Mouse (Mus musculus) A20 (cell line): ENCODE data around the gene Slc38a3.

Experiments
- DNase-seq: peaks from one replicate; pipeline ENCODE4 v3.0.0-alpha.2; 2011; ENCODE audit warnings: low read depth, low spot score

The Slc38a3 gene

DNA sequence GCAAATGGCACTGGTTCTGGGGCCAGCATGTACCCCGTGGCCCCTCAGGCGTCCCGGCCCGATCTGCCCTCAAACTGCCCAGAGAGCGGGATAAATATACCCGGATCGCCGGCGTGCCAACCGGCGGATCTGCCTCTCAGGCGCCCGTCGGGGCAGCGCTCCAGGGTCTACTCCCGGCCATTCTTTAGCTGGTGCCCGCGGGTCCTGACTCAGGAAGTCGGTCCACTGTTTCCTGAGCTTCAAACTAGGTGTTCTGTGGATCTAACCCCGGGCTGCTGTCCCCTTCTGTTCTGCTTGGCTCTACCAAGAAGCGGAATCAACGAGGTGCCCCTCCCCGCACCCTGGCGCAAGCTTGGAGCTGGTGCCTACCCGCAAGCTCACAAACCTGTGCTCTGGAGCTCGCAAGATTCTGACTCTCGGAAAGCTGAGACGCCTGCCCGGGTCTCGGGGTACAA is 2.6 kb downstream of the Slc38a3 start:
- DNase-seq = no peak

GRCm38 (mm10) chr9:107665308-107665707 is 4.0 kb downstream of the Slc38a3 start:
- no peak for DNase-seq

DNA sequence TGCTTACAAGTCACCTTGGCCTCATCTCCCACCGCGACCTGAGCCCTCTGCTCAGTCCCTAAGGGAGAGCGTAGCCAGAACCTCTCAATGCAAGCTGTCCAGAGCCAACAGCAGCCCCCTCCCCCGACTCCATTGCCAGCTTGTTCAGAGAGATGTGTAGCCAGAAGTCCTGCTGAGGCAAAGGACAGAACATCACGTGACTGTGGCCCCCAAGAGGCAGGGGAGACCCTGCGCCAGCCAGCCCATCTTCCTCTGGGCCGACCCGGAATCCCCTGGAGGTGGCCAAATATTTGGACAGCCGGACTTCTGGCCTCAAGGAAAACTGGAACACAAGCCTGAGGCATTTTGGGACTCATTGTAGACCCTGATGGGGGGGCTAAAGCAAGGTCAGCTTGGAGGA is 5.8 kb downstream of the Slc38a3 start:
- no peak for DNase-seq

DNA sequence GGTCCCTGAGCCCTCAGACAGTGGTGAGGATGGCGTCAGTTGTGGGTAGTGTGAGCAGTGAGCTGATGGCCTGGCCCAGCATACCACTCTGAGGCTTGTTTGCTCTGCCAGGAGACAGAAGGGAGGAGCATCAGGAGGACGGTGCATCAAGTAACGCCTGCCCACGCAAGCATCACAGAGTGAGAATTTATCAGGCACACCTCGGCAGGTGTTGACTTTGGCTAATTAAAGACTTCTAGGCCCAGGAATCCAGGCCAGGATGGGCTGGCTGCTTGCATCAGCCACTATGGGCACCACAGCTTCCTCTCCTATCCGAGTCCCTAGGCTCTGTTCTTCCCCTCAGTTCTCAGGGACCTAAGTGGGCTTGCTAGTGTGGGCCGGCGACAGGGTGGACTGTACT is 7.0 kb downstream of the Slc38a3 start:
- DNase-seq = no peak

GRCm38 (mm10) chr9:107660777-107661176 is 8.6 kb downstream of the Slc38a3 start:
- no peak for DNase-seq

- DNase-seq = no peak
These were observed 9.4 kb downstream of the Slc38a3 start for GRCm38 (mm10) chr9:107659961-107660360.

GRCm38 (mm10) chr9:107659551-107659950 is 9.8 kb downstream of the Slc38a3 start:
- DNase-seq = no peak

- DNase-seq = no peak
These were observed 11.2 kb downstream of the Slc38a3 start for GRCm38 (mm10) chr9:107658096-107658495.

DNA sequence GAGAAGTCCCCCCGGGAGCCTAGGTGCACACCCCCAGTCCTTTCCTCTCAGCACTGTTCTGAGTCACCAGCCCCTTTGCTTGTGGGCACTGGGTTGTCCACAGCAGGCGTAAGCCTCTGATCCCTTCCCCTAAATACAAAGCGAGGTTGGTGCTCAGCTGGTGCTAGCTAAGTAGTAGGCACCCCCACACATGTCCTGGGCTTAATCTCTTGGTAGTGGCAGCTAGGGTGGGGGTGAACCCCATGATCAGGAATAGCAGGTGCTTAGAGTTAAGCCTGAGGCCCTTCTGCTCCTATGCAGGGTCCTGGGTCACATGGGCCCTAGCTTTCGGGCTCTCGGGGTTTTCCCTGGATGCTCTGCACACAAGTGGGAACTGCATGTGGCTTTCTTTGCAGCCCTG is 12.2 kb downstream of the Slc38a3 start:
- no peak for DNase-seq

DNA sequence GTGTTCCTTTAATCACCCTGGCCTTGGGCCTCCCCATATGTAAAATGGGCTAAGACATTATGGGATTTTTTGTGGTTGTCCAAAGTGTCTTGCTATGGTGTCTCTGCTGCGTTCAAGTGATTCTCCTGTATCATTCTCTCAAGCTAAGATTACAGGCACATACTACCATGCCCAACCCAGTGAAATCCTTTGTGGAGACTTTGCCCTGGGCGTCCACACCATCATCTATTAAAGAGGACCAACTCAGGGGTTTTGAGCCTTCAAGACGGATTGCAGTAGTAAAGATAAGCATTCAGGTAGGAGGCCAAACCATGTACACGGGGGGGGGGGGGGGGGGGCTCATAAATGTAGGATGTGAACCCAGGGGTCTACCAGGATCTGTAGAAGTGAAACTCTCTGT is 14.7 kb downstream of the Slc38a3 start:
- DNase-seq = no peak

DNA sequence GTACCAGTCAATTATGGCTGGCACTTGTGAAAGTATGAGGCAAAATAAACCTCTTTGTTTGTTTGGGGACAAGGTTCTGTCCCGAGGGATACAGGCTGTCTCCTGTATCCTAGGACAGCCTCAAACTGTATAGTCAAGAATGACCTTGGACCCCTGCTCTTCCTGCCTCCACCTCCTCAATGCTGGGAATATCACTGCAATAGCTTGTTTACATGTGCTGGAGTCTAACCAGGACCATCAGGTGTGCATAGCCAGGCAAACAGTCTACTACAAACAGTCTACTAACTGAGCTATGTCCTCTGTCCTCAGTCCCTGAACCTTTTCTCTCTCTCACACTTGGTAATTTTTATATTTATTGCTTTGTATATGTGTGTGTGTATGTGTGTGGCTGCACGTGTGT is 15.9 kb downstream of the Slc38a3 start:
- no peak for DNase-seq

DNA sequence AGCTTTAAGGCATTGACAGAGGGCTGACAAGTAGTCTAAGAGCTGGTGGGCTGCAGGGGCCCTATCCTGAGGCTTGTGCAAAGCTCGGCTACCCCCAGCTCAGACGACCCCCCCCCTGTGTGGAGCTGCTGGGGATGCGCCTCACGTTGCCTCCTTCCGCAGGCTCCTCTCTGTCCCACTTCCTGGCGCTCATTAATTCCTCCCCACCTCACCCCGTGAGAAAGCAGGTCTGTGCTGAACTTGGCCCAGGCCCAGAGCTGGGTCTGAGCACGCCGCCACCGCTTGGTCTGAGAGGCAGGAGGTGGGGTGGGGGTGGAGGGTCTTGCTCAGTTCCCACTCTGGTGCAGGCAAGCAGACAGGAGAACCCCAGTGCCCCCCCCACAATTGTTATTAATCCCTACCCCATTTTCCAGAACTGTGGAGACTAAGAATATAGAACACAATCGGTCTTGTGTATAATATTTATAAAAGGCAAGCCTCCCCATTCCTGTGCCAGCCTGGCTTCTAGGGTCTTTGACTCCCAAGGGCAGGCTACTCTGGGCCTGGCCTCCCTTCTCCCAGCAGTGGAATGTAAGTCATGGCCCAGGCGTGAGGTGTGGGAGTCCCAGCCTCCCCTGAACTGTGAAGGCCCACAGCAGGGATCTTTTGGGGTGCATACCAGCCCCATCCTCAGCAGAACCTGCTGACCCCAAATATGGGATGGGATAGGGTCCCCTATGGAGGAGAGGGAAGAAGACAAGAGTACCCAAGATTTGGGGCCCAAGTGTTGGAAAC is 18.4 kb downstream of the Slc38a3 start:
- DNase-seq = no peak

GRCm38 (mm10) chr9:107650225-107650624 is 19.1 kb downstream of the Slc38a3 start:
- DNase-seq = no peak

DNA sequence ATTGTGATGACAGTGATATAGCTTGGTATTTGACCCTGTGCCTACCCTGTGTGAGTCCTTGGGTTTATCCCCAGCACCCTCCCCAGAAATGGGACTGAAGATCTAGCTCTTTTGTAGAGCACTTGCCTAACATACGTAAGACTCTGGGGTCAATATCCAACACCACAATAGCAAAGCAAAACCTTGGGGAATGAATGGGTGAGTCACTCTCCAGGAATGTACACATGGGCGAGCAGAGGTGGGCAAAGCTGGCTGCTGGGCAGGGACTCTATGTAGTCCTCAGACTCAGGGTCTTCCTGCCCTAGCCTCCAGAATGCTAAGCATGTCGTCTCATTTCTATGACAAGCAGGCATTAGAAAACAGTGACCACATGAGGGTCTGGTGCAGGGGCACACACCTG is 20.6 kb downstream of the Slc38a3 start:
- DNase-seq = no peak

DNA sequence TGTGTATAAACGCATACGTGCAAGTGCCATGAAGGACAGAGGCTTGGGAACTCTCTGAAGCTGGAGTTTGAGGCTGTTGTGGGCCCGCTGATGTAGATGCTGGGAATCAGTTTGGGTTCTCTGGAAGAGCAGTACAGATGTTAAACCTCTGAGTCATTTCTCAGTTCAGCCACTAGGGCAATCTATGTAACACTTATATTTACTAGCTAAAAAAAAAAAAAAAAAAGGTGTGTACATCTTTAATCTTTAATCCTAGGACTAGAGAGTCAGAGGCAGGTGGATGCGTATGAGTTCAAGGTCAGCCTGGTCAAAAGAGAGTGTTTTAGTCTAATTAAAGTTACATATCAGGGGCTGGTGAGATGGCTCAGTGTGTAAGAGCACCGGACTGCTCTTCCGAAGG is 22.4 kb downstream of the Slc38a3 start:
- peak; percentile 32 for DNase-seq

DNA sequence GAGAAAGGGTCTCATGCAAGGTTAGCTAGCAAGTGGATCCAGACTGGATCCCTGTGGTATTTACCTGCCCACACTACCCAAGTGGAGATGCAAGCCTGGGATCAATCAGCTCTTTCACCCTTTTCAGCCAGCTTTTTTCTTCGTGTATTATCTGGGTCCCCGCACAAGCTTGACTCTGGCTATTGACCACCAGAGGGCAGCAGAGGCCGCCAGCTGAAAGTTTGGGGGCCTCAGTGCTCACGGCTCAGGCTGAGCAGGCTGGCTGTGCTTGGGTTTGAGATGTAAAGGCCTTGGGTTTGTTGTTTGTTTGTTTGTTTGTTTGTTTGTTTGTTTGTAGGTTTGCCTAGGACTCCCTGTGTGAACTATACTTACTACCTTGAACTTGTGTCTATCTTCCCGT is 23.8 kb downstream of the Slc38a3 start:
- DNase-seq = peak; percentile 90

- no peak for DNase-seq
These were observed 24.2 kb downstream of the Slc38a3 start for GRCm38 (mm10) chr9:107645153-107645510.

GRCm38 (mm10) chr9:107644495-107645152 is 24.7 kb downstream of the Slc38a3 start:
- DNase-seq = peak; percentile 94

DNA sequence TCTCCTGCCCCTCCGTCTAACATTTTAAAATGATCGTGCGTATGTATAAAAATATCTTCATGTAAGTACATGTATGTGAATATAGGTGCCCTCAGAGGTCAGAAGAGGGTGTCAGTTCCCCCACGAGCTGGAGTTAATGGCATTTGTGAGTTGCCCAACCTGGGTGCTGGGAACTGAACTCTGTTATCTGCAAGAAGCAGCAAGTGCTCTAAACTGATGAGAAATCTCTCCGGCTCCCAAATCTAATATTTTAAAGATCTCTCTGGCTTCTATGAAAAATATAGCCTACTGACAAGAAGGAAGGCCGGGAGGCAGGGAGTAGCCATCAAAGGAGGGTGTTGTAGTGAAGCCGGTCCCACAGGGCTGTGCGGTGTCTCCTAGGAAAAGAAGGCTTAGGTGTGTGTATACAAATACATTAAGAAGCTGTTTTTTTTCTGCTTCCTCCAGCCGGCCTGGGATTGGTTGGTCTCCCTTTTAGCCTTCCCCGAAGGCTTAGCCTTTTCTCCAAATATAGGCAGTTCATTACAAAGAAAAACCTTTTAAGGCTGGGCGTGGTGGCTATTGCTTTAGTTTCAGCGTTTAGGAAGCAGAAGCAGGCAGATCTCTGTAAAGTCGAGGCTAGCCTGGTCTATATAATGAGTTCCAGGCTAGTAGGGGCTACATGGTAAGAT is 25.7 kb downstream of the Slc38a3 start:
- no peak for DNase-seq

DNA sequence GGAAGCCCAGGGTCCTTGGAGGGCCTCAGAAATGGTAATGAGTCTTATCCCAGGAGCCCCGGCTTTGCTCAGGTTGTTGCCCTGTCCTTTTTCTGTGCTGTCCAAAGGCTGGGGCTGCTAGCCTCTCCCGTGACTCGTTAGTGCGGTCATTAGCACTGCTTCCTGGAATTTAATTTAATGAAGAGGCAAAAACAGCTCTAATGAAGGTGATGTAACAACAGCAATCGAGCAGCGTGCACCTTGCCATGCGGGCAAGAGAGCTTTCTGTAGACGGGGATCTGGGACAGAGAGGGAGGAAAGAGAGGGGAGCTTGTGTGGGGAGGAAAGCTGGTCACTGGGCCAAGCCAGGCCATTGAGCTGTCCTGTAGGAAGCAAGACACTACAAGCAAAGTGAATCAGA is 27.7 kb downstream of the Slc38a3 start:
- DNase-seq = no peak

GRCm38 (mm10) chr9:107640257-107640772 is 29.0 kb downstream of the Slc38a3 start:
- DNase-seq = peak; percentile 90

DNA sequence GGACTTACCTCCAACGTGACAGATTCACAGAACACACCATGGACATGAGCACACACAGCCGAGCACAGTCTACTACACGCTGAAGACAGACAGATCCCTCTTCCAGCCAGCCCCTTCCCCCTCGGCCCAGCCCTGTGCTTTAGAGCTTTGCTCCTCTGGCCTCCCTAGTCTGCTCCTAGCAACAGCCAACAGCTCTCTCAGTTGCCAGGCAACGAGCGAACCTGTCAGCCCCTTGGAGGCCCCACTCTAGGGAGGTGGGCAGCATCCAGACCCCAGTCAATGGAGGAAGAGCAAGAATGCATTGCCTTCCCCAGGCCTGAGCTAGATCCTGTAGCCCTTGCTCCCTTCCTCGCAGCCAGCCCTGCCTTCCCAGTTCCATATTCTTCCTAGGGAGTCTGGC is 32.3 kb downstream of the Slc38a3 start:
- DNase-seq = no peak
